Mouse (Mus musculus) layer of hippocampus, postnatal 25 days (tissue): ENCODE measurements around the gene Kras. TPM values are rescaled to one million over a fixed set of nuclear protein-coding genes. Genes with fewer than 3 reads are reported as not detected.

Source experiments
- DNase-seq, 2 experiments: peaks; one replicate each; pipeline ENCODE4 v3.0.0; 2022; ENCODE audit warnings: mixed read lengths in 2 of 2, low spot score in 1 of 2; ENCODE audit errors: extremely low spot score in 1 of 2
- total RNA-seq, 2 experiments: library from RNA; stranded (reverse); gene quantifications; 2 replicates each; pipeline ENCODE4 v1.2.3; 2021

Gene Kras
- total RNA-seq, 2 experiments from 2014 or later, result 75.0 to 75.6 TPM

DNA sequence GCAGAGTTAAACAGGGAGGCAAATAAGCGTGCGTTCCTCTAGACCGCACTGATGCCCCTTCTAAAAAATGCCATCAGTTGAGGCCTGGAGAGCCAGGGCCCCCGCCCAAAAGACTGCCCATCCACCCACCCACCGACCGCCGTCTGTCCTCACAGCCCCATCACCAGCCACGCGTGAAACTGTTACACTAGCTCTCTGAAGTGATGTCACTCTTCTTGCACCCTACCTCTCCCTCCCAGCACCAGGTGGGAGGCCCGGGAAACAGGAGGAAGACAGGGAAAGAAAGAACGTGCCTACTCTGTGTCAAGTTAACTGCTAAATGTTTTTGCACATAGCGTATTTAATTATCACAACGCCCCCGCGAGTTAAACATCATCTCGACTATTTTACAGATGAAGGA, 781 bp upstream of the Kras start:
- peak in 1 of 2 experiments; percentile 6 for DNase-seq

DNA sequence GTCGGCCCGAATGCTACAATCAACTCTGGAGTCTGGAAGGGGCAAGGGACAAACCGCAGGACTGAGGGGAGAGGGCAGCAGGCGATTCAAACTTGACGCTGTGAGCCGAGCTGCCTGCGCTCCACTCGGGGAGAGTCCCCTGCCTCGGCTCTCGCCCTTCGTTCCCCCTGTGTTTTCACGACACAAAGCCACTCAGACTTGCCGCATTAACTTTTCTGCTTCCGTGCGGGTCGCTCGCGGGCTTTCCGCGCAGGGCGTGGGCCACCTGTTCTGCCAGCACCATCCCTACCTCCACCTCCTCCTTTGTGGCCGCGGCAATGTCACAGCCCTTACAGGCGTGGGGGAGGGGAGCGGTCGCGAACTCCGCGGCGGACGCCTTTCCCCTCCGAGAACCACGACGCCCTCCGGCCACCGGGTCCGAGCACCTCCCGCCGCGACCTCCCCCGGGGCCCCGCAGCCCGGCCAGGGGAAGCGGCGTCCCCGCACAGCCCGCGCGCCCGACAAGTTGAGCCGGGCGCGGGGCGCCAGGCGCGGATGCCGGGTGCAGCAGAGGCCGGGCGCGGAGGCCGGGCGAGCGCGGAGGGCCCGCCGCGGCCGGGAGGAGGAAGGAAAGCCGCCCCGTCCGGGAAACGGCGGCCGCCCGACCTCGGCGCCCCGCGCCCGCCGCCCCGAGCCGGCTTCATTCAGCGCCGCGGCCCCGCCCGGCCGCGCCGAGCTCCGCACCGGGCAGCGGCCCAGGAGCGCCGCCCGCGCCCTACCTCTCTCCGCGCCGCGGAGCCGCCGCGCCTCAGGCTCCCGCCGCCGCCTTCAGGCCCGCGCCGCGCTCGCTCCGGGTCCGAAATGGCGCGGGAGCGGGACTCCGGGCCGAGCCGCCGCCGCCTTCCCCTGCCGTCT, 501 bp downstream of the Kras start:
- peak; percentile 31 to 59 for DNase-seq

DNA sequence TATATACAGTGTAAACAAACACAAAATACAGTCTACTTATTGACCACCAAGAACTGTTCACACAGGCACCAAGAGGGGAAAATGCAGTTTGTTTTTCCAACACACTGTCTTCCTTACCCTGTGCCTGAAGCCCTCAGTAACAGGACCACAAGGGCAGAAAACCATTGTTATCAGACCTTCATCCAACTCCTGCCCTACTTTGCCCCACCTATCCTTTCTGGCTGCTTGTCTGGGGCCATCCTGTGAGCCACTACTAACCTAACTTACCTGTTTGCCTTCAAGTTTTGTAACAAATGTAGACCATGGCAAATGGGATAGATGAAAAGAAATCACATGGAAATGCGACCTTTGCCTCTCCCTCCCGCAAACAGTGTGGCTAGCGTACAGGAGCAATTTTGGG, 2.2 kb downstream of the Kras start:
- no peak for DNase-seq

DNA sequence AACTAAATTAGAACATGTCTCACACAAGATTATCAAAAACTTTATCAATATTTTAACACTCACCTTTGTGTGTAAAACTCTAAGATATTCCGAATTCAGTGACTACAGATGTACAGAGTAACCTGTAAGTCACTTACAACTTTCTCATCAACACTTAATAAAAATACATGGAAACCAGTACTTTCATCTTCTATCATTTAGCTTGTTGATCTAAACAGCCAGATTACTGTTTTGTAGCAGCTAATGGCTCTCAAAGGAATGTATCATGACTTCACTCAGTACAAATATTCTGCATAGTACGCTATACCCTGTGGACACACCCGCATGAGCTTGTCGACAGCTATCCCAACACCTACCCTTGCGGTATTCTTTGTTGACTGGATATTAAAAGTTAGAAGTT, 3.2 kb downstream of the Kras start:
- DNase-seq, result no peak

DNA sequence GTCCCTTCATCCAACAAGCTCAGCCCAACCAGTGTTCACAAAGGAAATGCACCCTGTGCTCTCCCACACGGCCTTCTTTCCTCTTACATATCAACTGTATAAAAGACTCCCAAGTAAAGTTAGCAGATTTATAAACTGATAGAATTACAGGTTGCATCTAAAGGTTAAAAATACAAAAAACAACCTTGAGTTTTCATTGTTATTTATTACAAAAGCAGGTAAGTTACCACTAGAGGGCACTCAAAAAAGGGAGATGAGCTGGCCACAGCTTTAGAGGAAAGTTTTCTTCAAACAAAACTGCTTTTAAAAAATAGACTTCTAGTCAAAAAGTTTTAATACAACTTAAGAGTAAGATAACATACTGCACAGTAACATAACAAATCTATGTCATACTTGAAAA, 7.5 kb downstream of the Kras start:
- DNase-seq, result no peak

DNA sequence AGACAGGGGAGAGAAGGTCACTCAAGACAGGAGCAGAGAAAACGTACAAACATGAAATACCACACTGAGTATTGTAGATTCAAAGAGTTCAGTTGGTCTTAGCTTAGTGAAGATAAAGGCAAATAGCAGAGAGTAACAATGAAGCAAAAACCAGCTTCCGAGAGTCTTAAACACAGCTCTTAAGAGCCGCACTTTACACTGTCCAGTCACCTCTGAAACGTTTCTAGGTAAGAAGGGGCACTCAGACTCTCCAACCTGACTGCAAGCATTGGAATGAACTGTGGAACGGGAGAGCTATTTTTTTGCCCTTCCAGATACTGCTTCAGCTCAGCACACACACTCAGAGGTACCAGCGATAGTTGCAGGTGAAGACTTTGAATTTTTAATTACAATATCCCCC, 9.8 kb downstream of the Kras start:
- DNase-seq, result no peak

DNA sequence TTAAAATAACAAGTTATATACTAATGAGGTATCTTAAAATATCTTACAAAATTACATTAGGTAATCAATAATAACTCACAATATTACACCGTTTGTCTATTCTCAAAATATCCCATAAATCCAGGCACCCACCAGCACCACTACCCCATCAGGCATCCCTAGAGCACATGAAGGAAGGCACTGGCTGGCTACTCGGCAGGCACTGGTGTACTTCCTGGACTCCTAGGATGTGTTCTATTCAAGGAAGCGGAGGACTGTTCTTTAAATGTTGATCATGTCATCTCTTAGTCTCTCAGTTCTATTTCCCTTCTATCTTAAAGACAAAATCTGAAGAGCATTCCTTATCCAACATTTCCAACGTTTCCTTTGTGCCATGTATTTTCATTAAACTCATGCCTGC, 12.9 kb downstream of the Kras start:
- DNase-seq, result no peak

DNA sequence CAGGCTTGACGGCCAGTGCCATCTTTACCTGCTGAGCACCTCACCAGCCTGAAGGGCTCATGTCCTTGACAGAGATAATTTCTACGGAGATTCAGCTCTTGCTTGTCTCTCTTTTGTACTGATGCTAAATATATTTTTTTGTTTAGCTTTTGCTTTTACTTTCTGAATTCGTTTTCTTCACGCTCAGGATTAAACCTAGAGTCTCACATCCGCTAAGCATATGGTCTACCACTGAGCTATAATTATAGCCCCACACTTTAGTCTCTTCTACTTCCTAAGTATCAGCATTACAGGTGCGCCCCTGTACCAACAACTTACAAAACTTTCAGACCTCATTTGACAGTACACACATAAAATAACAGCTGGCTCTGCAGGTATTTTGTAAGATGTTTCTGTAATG, 14.7 kb downstream of the Kras start:
- no peak for DNase-seq

DNA sequence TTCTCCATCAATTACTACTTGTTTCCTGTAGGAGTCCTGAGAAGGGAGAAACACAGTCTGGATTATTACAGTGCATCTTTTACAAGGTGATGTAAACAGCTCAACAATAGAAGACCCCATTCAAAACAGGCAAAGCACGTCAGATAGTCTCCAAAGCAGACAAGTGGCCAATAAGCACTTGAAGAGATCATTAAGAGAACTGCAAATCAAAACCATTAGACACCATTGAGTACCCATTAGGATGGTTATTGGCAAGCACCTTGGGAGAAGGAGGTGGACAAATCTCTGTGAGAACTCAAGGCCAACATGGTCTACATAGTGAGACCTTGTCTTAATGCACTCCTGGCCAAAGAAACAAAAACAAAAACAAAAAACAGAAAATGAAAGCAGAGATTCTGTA, 15.6 kb downstream of the Kras start:
- DNase-seq, result no peak

DNA sequence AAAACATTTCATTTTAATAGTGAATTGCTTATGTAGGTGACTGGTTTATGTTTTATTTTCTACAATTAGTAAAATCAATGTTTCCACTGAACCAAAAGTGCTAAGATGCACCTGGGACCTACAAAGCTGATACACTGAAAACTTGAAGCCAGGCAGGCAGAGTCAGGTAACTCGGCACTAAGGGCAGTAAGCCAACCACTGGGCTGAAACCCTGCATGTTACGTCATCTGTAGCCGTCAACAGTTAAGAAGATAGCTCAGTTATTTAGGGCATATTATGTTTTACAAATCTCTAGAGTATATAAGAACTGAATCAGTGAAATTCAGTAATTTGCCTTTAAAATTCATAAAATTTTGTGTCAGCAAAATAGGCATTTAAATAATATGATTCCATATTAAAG, 23.7 kb downstream of the Kras start:
- no peak for DNase-seq

DNA sequence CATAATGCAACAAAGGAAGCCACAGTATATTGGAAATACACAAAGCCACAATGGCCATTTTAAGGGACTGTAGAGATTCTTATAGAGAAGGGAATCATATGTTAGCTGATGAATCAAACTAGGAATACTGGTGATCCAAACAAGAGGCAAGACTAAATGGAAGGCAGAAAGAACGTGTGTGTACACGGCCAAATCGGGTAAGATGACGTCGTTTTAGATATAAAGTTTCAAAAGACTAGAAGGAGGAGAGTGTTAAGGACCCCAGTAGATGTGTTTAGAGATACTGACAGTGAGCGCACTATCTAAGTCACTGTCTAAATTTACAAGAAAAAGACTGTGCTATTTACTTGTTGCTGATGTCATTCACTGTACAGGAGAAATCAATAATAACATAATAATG, 25.8 kb downstream of the Kras start:
- no peak for DNase-seq

DNA sequence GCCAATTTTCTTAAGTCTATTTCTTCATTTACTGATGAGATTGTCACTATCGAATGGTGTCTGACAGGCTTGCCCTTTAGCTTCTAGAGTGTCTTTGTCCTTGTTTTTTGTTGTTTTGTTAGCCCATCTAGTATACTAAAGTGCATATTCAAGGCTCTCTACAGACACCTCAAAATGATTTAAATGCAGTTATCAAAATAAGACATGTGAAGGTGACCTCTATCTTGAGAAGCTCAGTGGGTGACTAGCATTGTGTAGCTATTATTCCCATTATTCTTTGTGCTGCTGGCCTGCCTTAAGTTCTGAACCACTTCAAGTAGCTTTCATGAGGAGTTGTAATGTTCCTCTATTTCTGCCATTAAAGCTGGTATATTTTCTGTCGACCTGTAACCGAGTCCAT, 34.2 kb downstream of the Kras start:
- no peak for DNase-seq

DNA sequence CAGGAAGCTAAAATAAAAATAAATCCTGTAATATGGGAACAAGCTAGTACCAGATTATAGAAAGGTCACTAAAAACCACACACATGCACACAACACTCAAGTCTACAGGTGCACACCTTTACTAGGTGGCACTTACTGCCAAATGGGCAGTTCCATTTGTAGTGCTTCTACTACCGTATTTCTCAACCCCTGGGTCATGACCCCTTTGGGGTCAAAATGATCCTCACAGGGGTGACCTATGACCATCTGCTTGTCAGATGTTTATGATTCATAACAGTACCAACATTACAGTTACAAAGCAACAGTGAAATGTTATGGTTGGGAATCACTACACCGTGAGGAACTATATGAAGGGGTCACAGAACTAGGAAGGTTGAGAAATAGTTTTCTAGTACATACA, 36.1 kb downstream of the Kras start:
- no peak for DNase-seq

DNA sequence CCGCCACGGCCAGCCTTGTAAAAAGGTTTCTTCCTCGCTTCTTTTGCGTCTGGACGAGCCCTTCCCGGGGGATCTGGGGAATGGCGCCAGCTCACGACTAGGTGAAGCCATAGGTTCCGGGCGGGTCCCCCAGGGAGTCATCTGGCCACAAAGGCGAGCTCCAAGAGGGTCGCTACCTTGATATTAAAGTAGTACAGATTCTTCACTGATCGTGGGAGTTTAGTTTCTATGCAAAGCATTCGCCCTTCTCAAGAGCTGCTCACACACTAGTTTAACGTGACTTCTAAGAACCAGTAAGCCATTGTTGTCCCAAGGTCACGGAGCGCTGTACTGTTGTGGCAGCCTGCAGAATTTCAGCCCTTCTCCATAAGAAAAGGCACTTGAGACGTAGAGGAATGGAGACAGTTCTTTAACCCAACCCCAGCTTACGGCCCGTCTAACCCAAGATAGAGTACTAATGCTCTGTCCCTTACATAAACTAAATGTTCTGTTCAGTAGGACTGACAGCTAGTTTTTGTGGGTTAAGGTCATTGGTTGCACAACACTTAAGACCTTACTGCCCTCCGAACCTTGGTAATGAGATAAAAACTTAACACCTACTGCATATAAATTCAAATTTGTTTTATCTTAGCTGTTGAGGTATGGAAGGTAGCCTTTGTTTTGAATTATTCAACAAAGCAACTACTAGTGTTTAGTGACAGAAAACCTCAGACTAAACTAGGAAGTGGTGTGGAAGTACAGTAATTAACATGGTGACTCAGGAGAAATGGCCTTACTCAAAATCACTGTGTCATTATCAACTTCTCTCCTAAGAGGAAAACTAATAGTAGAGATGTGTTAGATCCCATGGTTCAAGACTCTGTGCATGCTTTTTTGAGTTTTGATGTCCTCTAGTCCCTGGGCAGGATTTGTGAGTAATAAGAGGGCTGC, 38.4 kb downstream of the Kras start:
- no peak for DNase-seq

DNA sequence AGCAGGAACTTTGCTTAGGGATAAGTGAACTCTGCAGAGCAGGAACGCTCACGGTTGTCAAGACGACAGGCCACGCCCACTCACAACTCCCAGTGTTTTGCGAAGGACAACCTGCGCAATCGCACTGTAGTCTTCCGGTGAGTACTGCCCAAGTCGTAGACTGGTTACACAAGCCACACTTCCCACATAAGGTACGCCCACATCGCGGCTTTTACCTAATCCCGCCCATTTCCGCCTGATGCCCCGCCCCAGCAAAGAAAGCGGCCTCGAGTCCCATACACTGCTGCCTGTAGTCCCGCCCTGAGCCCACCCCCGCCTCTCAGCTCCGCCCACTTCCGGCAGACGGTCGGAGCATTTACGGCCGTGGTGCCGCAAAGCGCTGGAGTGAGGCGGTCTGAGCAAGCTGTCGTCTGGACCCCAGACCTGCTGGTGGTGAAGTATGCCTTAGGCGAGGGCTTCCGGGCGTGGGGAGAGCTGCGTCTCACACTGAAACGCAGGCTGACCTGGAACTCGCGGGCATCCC, 39.2 kb downstream of the Kras start, which contains the start of the genes Casc1 and Etfrf1:
Gene Casc1 (minus strand): TSS at position 190 of the 523 bp plus-strand sequence.
Gene Etfrf1 (plus strand): TSS at position 319 of the 523 bp plus-strand sequence.
- DNase-seq, result peak; percentile 82 to 90

DNA sequence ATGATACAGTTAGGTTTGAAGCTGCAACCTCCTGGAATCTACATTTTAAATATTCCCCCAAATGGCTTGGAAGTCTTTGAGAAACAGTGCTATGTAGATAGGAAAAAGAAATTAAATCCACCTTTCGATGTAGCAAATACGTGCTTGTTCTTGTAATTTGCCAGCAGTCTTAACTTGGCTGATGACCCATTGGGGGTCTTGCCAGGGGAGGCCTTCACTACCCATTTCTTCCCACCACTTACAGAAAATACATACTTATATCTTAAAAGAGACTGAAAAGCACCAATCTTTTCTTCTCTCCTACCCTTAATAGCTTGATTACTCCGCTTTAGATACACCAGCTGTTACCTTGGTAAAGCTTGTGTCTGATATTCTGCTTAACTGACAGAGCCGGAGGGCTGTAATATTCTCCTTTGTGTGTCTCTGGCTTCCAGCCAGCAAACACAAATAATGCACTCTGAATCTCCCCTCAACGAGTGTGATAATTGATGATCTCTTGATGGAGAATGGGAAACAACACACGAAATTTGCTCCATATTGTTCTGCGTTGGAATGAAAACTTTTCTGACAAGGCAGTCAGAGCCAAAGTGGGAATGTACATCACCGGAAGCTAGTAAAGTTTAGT, 39.9 kb downstream of the Kras start:
- DNase-seq, result no peak

DNA sequence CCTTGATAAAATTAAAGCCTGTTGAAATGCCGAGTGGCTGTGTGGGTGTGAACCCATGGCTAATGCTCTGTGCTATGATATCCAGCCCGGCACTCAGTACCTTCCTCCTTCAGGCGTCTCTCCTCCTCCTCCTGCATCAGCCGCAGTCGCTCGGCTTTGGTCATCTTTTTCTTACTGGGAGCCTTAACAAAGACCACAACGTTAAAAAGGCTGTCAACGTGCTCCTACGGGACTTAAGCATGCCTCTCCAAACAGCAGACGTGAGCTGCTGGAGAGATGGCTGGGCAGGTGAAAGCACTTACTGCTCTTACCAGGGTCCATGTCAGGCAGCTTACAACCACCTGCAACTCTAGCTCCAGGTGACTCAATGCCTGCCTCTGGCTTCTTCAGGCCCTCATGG, 44.9 kb downstream of the Kras start:
- DNase-seq, result no peak

DNA sequence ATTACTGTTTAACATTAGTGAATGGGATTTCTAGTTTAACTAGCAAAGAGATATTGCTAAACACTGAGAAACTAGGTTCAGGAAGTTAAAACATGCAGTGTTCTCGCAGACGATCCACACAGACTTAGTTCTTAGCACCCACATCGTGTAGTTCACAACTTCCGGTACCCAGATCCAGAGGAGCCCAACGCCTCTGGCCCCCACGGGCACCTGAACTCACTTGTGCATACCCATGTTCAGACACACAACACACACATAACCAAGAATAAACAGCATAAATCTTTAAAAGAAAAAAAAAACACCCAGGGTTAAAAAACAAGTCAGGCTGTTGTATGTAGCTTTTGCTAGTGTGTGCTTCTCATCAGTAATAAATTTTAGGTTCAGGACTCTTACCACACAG, 45.6 kb downstream of the Kras start:
- DNase-seq, result no peak

DNA sequence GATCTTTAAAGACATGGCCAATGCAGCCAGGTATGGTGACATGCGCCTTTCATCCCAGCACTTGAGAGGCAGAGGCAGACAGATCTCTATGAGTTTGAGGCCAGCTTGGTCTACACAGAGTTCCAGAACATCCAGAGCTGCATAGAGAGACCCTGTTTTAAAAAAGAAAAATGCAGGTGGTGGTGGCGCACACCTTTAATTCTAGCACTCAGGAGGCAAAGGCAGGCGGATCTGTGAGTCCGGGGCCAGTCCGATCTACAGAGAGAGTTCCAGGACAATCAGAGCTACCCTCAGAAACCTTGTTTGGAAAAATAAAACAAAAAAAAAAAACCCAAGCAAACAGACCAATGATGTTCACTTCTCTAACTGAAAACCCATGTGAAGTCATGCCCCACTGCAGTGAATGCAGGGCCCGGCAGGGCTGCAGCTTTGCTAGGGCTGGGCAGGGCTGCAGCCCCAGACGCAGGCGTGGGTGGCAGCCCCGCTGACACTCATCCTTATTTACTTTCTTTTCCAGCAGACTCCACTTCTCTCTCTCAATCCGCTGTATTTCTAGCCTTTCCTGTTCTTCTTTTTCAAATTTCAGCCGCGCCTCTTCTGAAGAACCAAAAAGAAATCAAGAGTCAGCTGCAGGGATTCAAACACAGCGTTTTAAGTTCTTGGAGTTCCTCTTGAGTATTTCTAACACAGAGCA, 47.5 kb downstream of the Kras start:
- no peak for DNase-seq
